Mouse (Mus musculus) erythroblast, embryonic 14.5 days (primary cell): ENCODE results near the gene Skap1. TPM values are rescaled to one million over a fixed set of nuclear protein-coding genes. Genes with fewer than 3 reads are reported as not detected.

Experiments used
- H3K27me3 ChIP-seq: 2 replicates; pipeline ENCODE4 v1.6.1; 2012; ENCODE audit warnings: inconsistent platforms; ENCODE audit not compliant: control insufficient read depth
- H3K36me3 ChIP-seq: 2 replicates; pipeline ENCODE4 v1.6.1; 2012; ENCODE audit warnings: mild to moderate bottlenecking, inconsistent platforms; ENCODE audit not compliant: control insufficient read depth
- H3K4me1 ChIP-seq: 2 replicates; pipeline ENCODE4 v1.6.1; 2012; ENCODE audit warnings: inconsistent platforms; ENCODE audit not compliant: control insufficient read depth
- H3K4me3 ChIP-seq: replicated peaks from 2 replicates; pipeline ENCODE3; 2012; ENCODE audit warnings: moderate library complexity, mild to moderate bottlenecking, inconsistent platforms
- H3K9me3 ChIP-seq: 2 replicates; pipeline ENCODE4 v1.6.1; 2012; ENCODE audit warnings: low read length, inconsistent platforms, mixed read lengths; ENCODE audit not compliant: control insufficient read depth
- GATA1 ChIP-seq: IDR thresholded peaks from 2 replicates; pipeline ENCODE4 v1.6.1; 2012; ENCODE audit warnings: low read length, inconsistent platforms, mixed read lengths
- TAL1 ChIP-seq: IDR thresholded peaks from 3 replicates; pipeline ENCODE4 v1.6.1; 2012; ENCODE audit warnings: low read length, inconsistent platforms, mixed read lengths
- polyA plus RNA-seq: library from polyadenylated mRNA; stranded (reverse); fragments of >175 nt; gene quantifications from 2 replicates; pipeline ENCODE4 v1.2.3, GENCODE M21; 2012

Skap1 gene
- polyA plus RNA-seq, 1 experiment: not detected

GRCm38 (mm10) chr11:96461766-96462165 is 2.6 kb upstream of the Skap1 start:
- Histone ChIP-seq H3K27me3 (peaks cover 70% of the 10 kb centered on the region), H3K9me3 (no peaks in the 10 kb centered on the region), H3K4me1 (no peaks in the 10 kb centered on the region), H3K36me3 (no peaks in the 10 kb centered on the region), H3K4me3 (no peak overlapping the region)
- TF ChIP-seq GATA1: no peak
- TF ChIP-seq TAL1: no peak

DNA sequence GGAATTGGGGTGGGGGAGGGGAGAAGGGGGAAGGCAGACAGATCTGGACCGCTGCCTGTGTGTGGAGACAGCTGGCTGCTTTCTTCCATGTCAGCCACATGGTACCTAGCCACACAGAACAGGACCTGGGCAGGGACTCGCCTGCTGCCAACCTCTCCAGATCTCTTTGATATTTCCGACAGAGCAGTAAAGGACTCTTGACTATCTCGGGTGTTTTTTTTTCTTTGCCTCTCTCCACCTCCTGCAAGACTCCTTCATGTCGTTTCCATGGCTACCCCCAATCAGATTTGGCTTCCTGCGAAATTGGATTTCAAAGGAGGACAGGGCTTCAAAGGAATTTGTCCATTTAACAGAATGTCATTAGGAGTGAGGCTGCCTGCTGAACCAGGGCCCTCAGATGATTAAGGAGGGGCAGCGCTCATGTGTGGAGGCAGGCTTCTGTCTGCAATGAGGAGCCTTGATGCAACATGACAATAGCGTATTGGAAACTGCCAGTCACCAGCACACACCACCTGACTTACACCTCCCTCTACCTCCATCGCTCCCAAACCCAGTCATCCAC is 2.1 kb upstream of the Skap1 start:
- no peaks in the 10 kb centered on the region for H3K36me3 ChIP-seq
- no peaks in the 10 kb centered on the region for H3K4me1 ChIP-seq
- no peak for TF ChIP-seq GATA1
- no peak for TF ChIP-seq TAL1
- H3K27me3 ChIP-seq: peaks cover 68% of the 10 kb centered on the region
- no peak overlapping the region for H3K4me3 ChIP-seq
- H3K9me3 ChIP-seq: no peaks in the 10 kb centered on the region

DNA sequence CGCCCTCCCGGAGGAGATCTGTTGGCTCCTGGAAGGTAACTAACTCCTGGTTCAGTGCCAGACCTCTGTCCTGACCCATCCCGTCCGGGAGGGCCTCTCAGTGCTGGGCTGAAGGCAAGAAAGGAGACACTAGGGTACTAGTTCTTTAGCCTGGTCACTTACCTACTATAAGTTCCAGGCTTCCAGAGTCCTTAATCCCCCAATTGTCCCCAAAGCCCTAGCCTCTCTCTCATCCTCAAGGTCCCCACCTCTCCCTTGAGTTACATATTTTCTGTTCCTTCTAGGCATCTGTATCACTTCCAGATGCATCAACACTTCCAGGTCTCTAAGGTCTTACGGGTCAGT is 295 bp downstream of the Skap1 start:
- H3K27me3 ChIP-seq: peaks cover 56% of the 10 kb centered on the region
- no peaks in the 10 kb centered on the region for H3K36me3 ChIP-seq
- no peak for TF ChIP-seq GATA1
- no peaks in the 10 kb centered on the region for H3K9me3 ChIP-seq
- peaks cover 5% of the 10 kb centered on the region for H3K4me1 ChIP-seq
- H3K4me3 ChIP-seq: no peak overlapping the region

- TF ChIP-seq GATA1 (no peak), TAL1 (no peak)
- Histone ChIP-seq H3K9me3 (no peaks in the 10 kb centered on the region), H3K4me1 (peaks cover 5% of the 10 kb centered on the region), H3K4me3 (no peak overlapping the region), H3K36me3 (no peaks in the 10 kb centered on the region), H3K27me3 (peaks cover 56% of the 10 kb centered on the region)
These were observed 1.1 kb downstream of the Skap1 start for GRCm38 (mm10) chr11:96465426-96466056.

DNA sequence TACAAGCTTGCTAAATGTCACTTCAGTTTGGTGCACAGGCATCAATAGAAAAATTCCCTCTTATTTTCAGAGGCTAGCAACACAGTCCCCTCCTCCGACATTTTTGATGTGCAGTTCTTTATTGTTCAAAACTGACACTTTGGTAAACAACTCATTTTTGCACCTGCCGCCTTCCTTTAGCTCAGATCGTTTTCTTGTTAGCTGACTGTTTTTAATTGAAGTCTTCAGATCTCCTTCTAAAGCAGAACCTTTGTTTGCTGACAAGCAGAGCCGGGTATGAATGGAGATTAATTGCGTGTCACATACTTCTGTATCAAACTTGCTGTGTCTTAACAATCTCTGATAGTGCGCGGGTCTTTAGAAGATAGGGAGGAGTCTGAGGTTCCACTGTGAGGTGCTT is 2.0 kb downstream of the Skap1 start:
- Histone ChIP-seq H3K36me3 (no peaks in the 10 kb centered on the region), H3K4me1 (peaks cover 5% of the 10 kb centered on the region), H3K9me3 (no peaks in the 10 kb centered on the region), H3K4me3 (no peak overlapping the region), H3K27me3 (peaks cover 56% of the 10 kb centered on the region)
- TF ChIP-seq TAL1 (no peak), GATA1 (no peak)

DNA sequence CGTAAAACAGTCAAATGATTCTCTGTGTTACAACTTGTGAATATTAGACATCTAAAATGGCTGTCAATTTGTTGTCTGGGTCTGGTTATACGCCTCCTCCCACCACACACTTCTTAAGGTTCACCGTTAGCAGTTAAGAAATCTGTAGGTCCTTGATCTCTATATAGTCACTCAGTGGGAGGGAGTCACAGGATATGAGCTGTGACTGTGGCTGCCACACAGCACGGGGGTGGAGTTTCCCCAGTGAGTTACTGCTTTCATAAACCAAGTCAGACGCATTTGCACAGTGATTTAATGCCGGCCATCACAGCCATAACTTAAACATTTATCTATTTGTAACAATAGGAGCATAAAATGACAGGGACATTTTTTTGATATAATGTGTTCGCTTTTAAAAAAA is 2.6 kb downstream of the Skap1 start:
- no peaks in the 10 kb centered on the region for H3K9me3 ChIP-seq
- peaks cover 50% of the 10 kb centered on the region for H3K27me3 ChIP-seq
- H3K36me3 ChIP-seq: no peaks in the 10 kb centered on the region
- H3K4me3 ChIP-seq: no peak overlapping the region
- peaks cover 5% of the 10 kb centered on the region for H3K4me1 ChIP-seq
- TF ChIP-seq GATA1 (no peak), TAL1 (no peak)

DNA sequence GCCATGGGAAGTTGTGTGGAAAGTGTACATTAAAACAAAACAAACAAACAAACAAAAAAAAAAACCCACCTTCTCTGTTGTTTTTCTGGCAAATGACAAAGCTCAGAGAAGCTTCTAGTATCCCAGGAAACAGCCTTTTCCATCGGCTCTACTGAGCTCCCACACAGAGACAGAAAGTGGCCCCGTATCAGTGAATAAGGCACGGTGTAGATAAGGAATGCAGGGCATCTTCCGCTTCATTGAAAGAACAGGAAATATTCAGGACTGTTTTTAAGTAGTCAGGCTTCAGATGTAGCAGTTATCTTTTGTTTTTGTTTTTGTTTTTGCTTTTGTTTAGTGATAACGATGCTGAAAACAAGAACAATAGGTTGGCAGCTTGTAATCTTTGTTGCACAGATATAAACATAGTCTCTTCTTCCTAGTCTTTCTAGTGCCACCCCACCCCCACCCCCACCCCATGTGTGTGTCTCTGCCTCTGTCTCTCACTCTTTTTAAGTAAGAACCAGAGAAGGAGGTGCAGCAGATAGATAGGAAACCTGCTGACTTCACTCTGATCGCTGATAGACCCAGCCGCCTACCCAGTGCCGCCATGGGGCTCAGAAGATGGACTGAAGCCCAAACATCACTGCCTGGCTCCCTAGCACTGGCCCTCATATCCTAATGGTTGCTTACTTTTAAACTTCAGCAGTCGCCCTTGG is 3.8 kb downstream of the Skap1 start:
- peaks cover 5% of the 10 kb centered on the region for H3K4me1 ChIP-seq
- no peaks in the 10 kb centered on the region for H3K36me3 ChIP-seq
- H3K27me3 ChIP-seq: peaks cover 38% of the 10 kb centered on the region
- TF ChIP-seq GATA1 (no peak), TAL1 (no peak)
- no peak overlapping the region for H3K4me3 ChIP-seq
- no peaks in the 10 kb centered on the region for H3K9me3 ChIP-seq

GRCm38 (mm10) chr11:96482711-96483110 is 18.3 kb downstream of the Skap1 start:
- Histone ChIP-seq H3K9me3 (no peaks in the 10 kb centered on the region), H3K4me3 (no peak overlapping the region), H3K27me3 (no peaks in the 10 kb centered on the region), H3K36me3 (no peaks in the 10 kb centered on the region), H3K4me1 (no peaks in the 10 kb centered on the region)
- TF ChIP-seq GATA1 (no peak), TAL1 (no peak)

- Histone ChIP-seq H3K9me3 (no peaks in the 10 kb centered on the region), H3K4me1 (no peaks in the 10 kb centered on the region), H3K27me3 (no peaks in the 10 kb centered on the region), H3K36me3 (no peaks in the 10 kb centered on the region), H3K4me3 (no peak overlapping the region)
- TF ChIP-seq TAL1: no peak
- no peak for TF ChIP-seq GATA1
These were observed 18.8 kb downstream of the Skap1 start for GRCm38 (mm10) chr11:96483179-96483578.

DNA sequence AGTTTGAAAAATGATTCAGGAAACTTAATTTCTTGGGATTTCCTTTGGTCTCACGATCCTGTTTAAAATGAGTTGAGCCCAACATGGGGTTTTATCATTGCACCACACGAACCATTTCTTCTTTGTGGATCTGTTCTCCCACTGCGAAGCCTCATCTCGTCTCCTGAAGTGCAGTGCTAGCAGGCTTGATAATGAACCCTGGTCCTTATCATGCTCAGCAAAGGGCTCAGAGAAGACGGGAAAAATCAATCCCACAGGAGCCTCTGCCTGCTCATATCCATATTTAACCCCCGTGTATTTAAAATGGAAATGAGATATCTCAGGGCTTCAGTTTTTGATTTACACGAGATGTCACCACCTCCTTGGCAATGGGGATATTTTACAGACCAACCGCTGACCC is 34.1 kb downstream of the Skap1 start:
- H3K4me3 ChIP-seq: no peak overlapping the region
- H3K9me3 ChIP-seq: no peaks in the 10 kb centered on the region
- H3K27me3 ChIP-seq: peaks cover 4% of the 10 kb centered on the region; the same call in 1 of the 2 replicates
- no peak for TF ChIP-seq TAL1
- no peak for TF ChIP-seq GATA1
- no peaks in the 10 kb centered on the region for H3K36me3 ChIP-seq
- H3K4me1 ChIP-seq: no peaks in the 10 kb centered on the region
